Mouse (Mus musculus) cortical plate, adult 2 months (tissue): ENCODE data around the gene Romo1. TPM values are rescaled to one million over a fixed set of nuclear protein-coding genes. Genes with fewer than 3 reads are reported as not detected.
"Not testable (repeated sequence)": the region's sequence is repeated elsewhere in the genome, so short reads cannot be mapped to it uniquely, and the experiment has no call there.

ENCODE experiments used
- H3K27ac ChIP-seq: fragments of 200-500 bp; 2 replicates; pipeline ENCODE4 v1.5.1; 2012; ENCODE audit warnings: low read length, control low read depth, inconsistent platforms; ENCODE audit not compliant: insufficient read depth
- H3K4me1 ChIP-seq: fragments of 200-500 bp; 2 replicates; pipeline ENCODE4 v1.6.1; 2011; ENCODE audit warnings: low read length; ENCODE audit not compliant: control insufficient read depth, insufficient read depth
- H3K4me3 ChIP-seq: fragments of 200-500 bp; 2 replicates; pipeline ENCODE4 v1.5.1; 2011; ENCODE audit warnings: mild to moderate bottlenecking, low read length, control low read depth; ENCODE audit not compliant: insufficient read depth
- CTCF ChIP-seq: fragments of 200-500 bp; IDR thresholded peaks from 2 replicates; pipeline ENCODE4 v1.5.1; 2011; ENCODE audit warnings: mild to moderate bottlenecking, control low read depth, low read length; ENCODE audit not compliant: insufficient read depth; ENCODE audit errors: extremely low read depth
- POLR2A ChIP-seq: fragments of 200-500 bp; IDR thresholded peaks from 2 replicates; pipeline ENCODE4 v1.6.1; 2011; ENCODE audit warnings: mild to moderate bottlenecking, low read length, control low read depth; ENCODE audit not compliant: insufficient read depth; ENCODE audit errors: extremely low read depth
- polyA plus RNA-seq: library from polyadenylated mRNA; depleted of rRNA; stranded (reverse); fragments of >200 nt; gene quantifications from 2 replicates; pipeline ENCODE4 v1.2.3, GENCODE M21; 2012; rRNA removed

Gene Romo1
- polyA plus RNA-seq, 1 experiment = 260 TPM

DNA sequence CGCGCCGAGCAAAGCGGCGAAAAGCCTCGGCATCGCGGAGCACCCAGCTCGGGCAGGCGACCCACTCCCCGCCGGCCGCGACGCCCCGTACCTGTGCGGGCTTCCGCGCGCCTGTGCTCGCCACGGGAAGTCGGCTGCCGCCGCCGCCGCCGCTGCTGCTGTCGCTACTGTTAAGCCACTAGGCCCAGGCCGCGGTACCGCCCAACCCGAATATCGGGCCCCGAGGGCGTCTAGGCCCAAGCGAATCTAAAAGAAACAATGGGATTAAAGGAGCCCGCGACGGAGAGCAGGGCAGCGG is 35.9 kb downstream of the Romo1 start:
- TF ChIP-seq CTCF = no peak
- no peak for TF ChIP-seq POLR2A
- Histone ChIP-seq H3K4me1 (peaks cover 3% of the 10 kb centered on the region; the same call in 1 of the 2 replicates), H3K27ac (peak overlapping the region; percentile 95), H3K4me3 (peak overlapping the region; percentile 69)

DNA sequence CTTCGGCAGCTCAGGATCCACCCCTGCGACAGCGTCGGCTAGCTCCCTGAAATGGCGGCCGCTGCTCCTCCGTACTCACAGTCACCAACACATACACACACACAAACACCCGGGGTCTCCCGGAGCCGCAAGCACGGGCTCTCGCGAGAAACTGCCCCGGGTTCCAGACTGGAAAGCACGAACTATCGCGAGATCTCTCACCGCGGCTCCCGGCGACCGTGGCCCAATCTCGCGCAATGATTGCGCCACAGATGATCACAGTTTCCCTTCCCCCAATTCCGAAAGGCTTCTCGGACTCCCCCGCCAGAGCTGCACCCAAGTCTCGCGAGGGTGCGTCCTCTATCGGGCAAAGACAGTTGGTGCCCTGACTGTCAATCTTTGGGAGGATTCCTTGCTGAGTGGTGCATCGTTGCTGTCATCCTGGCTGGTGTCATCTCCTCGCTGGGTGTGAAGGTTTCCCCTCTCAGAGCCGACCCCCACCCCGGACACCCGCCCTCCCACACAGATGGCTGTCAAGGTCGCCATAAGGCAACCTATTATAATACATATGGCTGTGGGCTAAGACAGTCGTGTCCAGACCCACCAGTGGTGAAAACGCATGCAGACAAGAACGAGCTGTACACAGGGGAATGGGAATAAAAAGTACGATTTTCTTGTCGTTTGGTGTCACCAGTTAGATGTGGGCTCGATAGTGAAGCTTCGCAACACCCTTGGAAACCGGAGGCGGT is 36.4 kb downstream of the Romo1 start, which contains the start of gene Rbm39:
Rbm39 (minus strand) TSS at position 145 of the 728 bp plus-strand sequence.
- peak within 1 kb of the TSS; percentile 95 for H3K27ac ChIP-seq
- TF ChIP-seq CTCF (no peak), POLR2A (peak; percentile 93)
- peaks cover 3% of the 10 kb centered on the region; the same call in 1 of the 2 replicates for H3K4me1 ChIP-seq
- peak within 1 kb of the TSS; percentile 69 for H3K4me3 ChIP-seq

DNA sequence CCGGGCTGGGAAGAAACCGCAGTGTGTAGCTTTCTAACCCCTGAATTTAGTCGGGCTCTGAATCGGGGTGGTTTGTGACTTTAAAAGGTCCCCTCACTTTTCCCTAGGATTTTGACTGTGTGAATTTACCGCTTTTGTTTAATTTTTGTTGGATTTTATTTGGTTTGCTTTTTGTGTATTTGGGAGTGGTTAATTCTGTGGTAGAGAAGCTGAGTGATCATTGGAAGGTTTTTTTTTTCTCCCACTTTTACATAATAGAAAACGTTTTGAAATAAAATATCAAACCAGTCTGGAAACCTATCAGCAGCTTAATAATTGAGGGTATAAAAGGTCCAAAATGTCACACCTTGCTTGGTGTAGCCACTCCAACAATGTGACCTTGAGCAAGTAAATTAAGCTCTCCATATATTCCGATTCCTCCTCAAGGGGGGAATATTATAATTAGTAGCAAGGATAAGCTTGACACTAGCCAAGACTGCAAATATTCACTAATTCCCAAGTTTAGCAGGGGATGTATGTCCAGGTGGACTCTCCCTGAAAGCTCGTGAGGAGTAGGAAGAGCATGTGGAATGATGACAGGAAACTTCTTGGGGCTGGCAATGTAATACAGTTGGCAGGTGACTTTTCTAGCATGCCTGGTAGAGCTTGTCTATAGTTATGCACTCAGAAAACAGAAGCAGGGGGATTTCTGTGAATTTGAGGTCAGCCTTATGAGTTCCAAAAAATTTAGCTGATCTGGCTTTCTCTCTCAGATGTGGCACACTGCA is 37.2 kb downstream of the Romo1 start:
- Histone ChIP-seq H3K4me1 (peaks cover 3% of the 10 kb centered on the region; the same call in 1 of the 2 replicates), H3K4me3 (peak overlapping the region; percentile 69), H3K27ac (peak overlapping the region; percentile 87)
- TF ChIP-seq POLR2A (no peak), CTCF (no peak)

DNA sequence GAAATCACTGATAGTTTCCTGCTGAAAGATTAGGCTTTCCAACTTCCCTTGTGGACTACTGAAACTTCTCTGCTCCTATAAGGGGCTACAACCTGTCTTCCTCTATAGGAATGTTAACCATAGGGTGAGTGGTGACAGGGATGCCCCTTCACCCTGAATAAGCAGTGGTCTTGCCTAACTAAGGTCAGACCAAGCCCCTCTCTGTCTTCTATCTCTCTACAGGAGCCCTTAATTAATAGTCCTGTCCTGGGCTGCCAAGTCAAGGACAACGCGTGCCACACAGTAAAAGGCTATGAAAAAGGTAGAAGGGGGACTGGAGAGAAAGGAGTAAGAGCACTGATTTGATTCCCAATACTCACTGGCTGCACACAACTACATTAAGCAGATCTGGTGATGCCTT is 37.8 kb downstream of the Romo1 start:
- Histone ChIP-seq H3K4me3 (no peak overlapping the region), H3K4me1 (peaks cover 3% of the 10 kb centered on the region; the same call in 1 of the 2 replicates), H3K27ac (no peak overlapping the region)
- TF ChIP-seq POLR2A = no peak
- TF ChIP-seq CTCF = no peak

DNA sequence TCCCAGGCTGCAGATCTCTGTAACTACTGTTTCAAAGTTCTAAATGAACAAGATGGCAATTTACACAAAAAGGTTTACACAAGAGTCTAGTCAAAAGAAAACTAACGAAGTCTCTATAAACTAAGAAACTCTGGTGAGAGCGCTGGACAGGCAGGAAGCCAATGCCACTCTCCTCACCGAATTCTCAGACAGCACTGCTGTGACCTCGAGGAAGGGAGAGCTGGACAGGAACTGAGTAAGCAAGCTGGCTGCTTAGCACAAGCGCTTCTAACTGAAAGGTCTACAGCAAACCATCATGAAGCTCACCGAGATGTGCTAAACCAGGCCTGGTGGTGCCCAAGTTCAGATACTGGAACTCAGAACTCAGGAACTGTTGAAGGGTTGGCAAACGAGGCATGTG is 45.4 kb downstream of the Romo1 start:
- H3K4me3 ChIP-seq, H3K27ac ChIP-seq, H3K4me1 ChIP-seq: not testable (repeated sequence)

DNA sequence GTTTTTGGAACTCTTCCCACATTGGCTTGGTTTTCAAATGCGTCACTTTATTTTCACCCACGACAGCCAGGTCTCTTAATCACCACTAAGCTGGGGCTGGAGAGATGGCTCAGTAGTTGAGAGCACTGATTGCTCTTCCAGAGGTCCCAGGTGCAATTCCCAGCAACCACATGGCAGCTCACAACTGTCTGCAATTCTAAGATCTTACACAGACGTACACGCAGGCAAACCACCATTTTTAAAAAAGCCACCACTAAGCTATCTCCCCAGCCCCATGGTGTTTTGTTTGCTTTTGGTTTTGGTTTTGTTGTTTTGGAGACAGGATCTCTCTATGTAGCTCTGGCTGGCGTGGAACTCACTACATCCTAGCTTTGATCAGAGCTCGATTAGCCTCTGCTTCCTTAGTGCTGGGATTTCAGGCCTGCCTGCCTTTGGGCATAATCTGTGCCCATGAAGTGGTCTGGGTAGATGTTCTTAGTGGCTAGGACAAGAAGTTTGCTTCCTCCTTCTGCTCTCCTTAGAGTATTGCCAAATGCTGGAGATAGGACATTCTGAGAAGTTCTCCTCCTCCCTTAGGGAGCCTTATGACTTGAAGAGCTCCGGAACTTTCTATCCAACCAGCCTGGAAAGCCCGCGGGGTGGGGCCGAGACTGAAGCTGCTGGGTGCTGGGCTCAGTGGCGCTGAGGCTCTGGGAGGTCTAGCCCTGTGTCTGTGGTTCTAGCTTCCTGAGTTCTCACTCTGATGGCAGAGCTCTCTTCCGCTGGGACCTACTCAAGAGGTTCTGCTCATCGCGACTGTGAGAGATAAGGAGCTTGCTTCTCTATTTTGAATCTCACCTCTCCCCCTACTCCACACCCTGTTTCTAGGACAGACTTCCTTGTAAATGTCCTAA is 46.4 kb downstream of the Romo1 start:
- Histone ChIP-seq H3K27ac (no peak overlapping the region), H3K4me3 (no peak overlapping the region), H3K4me1 (no peaks in the 10 kb centered on the region)
- TF ChIP-seq CTCF (no peak), POLR2A (no peak)

DNA sequence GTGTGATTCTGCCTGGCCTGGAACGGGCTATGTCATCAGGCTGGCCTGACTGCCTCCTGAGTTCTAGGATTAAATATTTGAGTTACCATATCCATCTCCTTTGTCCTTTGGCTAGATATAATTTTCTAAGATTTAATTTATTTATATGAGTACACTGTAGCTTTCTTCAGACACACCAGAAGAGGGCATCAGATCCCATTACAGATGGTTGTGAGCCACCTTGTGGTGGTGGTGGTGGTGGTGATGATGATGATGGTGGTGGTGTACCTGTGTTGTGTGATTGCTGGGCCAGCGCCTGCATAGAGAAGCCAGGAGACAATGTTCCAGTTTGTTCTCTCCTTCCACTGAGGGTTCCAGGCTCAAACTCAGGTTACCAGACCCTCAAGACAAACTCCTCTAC is 47.7 kb downstream of the Romo1 start:
- Histone ChIP-seq H3K27ac (no peak overlapping the region), H3K4me1 (no peaks in the 10 kb centered on the region), H3K4me3 (no peak overlapping the region)
- no peak for TF ChIP-seq POLR2A
- 0 out of 2 replicates have a peak, but pooled peaks have one; percentile 0 for TF ChIP-seq CTCF

DNA sequence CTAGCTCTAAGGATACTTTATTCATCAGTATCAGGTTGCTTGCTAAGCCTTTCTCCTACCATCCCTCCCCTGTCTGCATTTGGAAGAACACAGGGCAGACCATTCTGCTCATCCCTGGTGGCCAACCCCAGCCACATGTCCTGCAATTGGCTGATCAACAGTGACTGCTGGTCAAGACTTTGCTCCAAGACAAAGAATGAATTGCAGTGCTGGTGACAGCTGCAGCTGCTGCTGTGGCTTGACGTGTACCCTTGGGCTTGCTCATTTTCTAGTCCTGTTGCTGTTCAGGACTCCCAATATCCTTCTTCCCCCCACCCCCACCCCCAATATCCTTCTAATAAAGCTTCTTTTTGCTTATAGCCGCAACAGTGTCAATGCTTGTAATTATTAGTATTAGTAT is 48.2 kb downstream of the Romo1 start:
- no peak overlapping the region for H3K27ac ChIP-seq
- H3K4me1 ChIP-seq = no peaks in the 10 kb centered on the region
- no peak overlapping the region for H3K4me3 ChIP-seq
- TF ChIP-seq POLR2A (no peak), CTCF (no peak)

DNA sequence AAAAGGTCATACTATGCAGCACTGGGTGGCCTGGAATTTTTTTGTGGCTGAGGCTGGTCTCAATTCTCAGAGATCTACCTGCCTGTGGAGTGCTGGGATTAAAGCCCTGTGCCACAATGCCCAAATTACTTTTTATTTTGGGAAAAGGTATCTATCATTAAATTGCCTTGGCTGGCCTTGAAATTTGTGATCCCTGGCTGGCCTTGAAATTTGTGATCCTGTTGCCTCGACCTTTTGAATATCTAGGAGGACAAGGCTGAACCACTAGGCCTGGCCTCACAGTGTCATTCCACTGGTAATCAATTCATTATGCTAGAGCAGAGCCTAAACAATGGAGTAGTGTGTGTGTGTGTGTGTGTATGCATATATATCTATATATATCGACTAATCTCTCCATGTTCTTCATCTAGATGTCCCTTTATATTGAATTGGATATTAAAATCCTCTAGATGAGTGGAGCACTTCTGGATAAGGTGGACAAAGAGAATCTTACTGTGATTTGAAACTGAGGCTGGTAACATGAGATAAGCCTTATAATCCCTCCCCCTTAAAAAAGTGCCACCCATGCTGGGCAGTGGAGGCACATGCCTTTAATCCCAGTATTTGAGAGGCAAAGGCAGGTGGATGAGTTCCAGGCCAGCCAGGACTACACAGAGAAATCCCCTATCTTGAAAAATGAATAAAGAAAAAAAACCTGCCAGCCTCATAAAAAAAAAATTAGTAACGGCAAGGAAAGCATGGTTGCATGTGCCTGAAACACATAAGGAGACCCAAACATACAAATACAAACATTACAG is 49.4 kb downstream of the Romo1 start:
- TF ChIP-seq POLR2A = no peak
- TF ChIP-seq CTCF = no peak
- H3K27ac ChIP-seq = no peak overlapping the region
- peaks cover 2% of the 10 kb centered on the region; the same call in 1 of the 2 replicates for H3K4me1 ChIP-seq
- no peak overlapping the region for H3K4me3 ChIP-seq

DNA sequence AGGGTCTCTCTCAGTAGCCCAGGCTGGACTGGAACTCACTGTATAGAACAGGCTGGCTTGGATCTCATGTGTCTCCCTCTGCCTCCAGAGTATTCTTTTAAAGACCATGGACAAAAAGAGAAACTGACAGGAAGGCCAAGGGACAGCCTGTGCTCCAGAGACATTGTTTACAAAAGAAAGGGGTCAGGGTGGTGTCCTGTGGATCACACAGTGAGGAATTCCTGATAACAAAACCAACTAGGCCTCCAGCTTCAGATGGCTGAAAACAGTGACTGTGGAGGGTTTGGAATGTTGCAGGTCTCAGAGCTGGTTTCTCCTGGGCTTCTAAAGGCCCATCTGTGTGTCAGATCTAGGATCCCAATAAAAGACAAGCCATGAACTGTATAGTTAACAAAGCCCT is 50.7 kb downstream of the Romo1 start:
- Histone ChIP-seq H3K4me3 (no peak overlapping the region), H3K4me1 (peaks cover 3% of the 10 kb centered on the region; the same call in 1 of the 2 replicates), H3K27ac (no peak overlapping the region)
- TF ChIP-seq POLR2A (no peak), CTCF (no peak)

Other genes starting within 250 kb of the Romo1 start
- gene Uqcc1, start 213.7 kb upstream of the Romo1 start, polyA plus RNA-seq = 54.9 and 60.4 TPM in 2 replicates
- gene Gm15557, start 203.3 kb upstream of the Romo1 start, polyA plus RNA-seq = not detected in 2 replicates
- gene Gdf5, start 198.7 kb upstream of the Romo1 start, polyA plus RNA-seq = 0.17 and 0.36 TPM in 2 replicates
- 15.9 and 16.8 TPM in 2 replicates for gene Cep250, start 187.6 kb upstream of the Romo1 start, polyA plus RNA-seq
- gene 6430550D23Rik, start 136.1 kb upstream of the Romo1 start, polyA plus RNA-seq = 3.5 and 4.1 TPM in 2 replicates
- gene Ergic3, start 136.0 kb upstream of the Romo1 start, polyA plus RNA-seq = 293 and 298 TPM in 2 replicates
- 0.04 and 0.34 TPM in 2 replicates for gene Fer1l4, start 91.1 kb upstream of the Romo1 start, polyA plus RNA-seq
- gene Spag4, start 78.9 kb upstream of the Romo1 start, polyA plus RNA-seq = 5.8 and 6.9 TPM in 2 replicates
- gene Cpne1, start 32.1 kb upstream of the Romo1 start, polyA plus RNA-seq = 46.7 and 46.8 TPM in 2 replicates
- 7.6 and 9.4 TPM in 2 replicates for gene Rbm12, start 32.1 kb upstream of the Romo1 start, polyA plus RNA-seq
- 2.2 and 5.6 TPM in 2 replicates for gene Gm28036, start 16.9 kb upstream of the Romo1 start, polyA plus RNA-seq
- gene Nfs1, start 147 bp downstream of the Romo1 start, polyA plus RNA-seq = 54.9 and 55.9 TPM in 2 replicates
- 131 and 146 TPM in 2 replicates for gene Rbm39, start 36.2 kb downstream of the Romo1 start, polyA plus RNA-seq
- 29.2 and 30.5 TPM in 2 replicates for gene Phf20, start 52.4 kb downstream of the Romo1 start, polyA plus RNA-seq
- 6.0 and 8.9 TPM in 2 replicates for gene Cnbd2, start 168.3 kb downstream of the Romo1 start, polyA plus RNA-seq
- gene Scand1, start 168.7 kb downstream of the Romo1 start, polyA plus RNA-seq = 75.3 and 75.4 TPM in 2 replicates